Mouse (Mus musculus): ENCODE data around the gene D030056L22Rik. TPM values are rescaled to one million over a fixed set of nuclear protein-coding genes. Genes with fewer than 3 reads are reported as not detected.
A peak's percentile ranks its signal among the peaks of the same experiment; 100 is the strongest.

D030056L22Rik gene
- polyA plus RNA-seq (2014; fragmentation: Nextera tagmentation; extraction: Ambion mirVana) = 91.1 and 94.2 TPM in 2 replicates

GRCm38 (mm10) chr19:18712866-18713300 is at the start of gene D030056L22Rik:
Gene D030056L22Rik (plus strand): TSS chr19:18713193.
- WGBS = under 1% methylated on average over 49 of the region's 49 CpGs
- ATAC-seq (ENCODE audit: low FRiP score) = peak; percentile 99
- no peaks in the 10 kb centered on the region for H3K27me3 ChIP-seq (ENCODE audit: control insufficient read depth, insufficient read depth, low read length)

GRCm38 (mm10) chr19:18663904-18664303 is 49.1 kb upstream of the D030056L22Rik start:
- H3K4me3 ChIP-seq (ENCODE audit: low read depth, low read length) = no peak overlapping the region
- H3K27me3 ChIP-seq (ENCODE audit: control insufficient read depth, insufficient read depth, low read length) = no peaks in the 10 kb centered on the region
- no peaks in the 10 kb centered on the region for H3K9me3 ChIP-seq (ENCODE audit: control insufficient read depth, low read length)
- DNase-seq (ENCODE audit: low spot score, missing footprints) (no peak), ATAC-seq (ENCODE audit: low FRiP score) (no peak)
- H3K4me2 ChIP-seq = no peak overlapping the region
- no peaks in the 10 kb centered on the region for H3K36me3 ChIP-seq (ENCODE audit: control insufficient read depth, insufficient read depth, low read length)
- WGBS = 73% methylated on average over 2 of the region's 2 CpGs
- H3K9ac ChIP-seq (ENCODE audit: low read length) = no peak overlapping the region
- H3K4me1 ChIP-seq (ENCODE audit: control insufficient read depth, insufficient read depth, low read length) = no peaks in the 10 kb centered on the region
- H3K27ac ChIP-seq (ENCODE audit: low read depth, low read length) = no peak overlapping the region

More at GRCm38 (mm10) chr19:18712866-18713300, at the start of gene D030056L22Rik:
- H3K36me3 ChIP-seq (ENCODE audit: control insufficient read depth, insufficient read depth, low read length) = no peaks in the 10 kb centered on the region
- no peaks in the 10 kb centered on the region for H3K9me3 ChIP-seq (ENCODE audit: control insufficient read depth, low read length)
- H3K4me2 ChIP-seq = peak within 1 kb of the TSS; percentile 70
- peak within 1 kb of the TSS; percentile 85 for H3K9ac ChIP-seq (ENCODE audit: low read length)
- H3K4me3 ChIP-seq (ENCODE audit: low read depth, low read length) = peak within 1 kb of the TSS; percentile 83
- DNase-seq (ENCODE audit: low spot score, missing footprints) = peak; percentile 100
- peaks cover 13% of the 10 kb centered on the region; the same call in 1 of the 2 replicates for H3K4me1 ChIP-seq (ENCODE audit: control insufficient read depth, insufficient read depth, low read length)
- H3K27ac ChIP-seq (ENCODE audit: low read depth, low read length) = peak within 1 kb of the TSS; percentile 87

DNA sequence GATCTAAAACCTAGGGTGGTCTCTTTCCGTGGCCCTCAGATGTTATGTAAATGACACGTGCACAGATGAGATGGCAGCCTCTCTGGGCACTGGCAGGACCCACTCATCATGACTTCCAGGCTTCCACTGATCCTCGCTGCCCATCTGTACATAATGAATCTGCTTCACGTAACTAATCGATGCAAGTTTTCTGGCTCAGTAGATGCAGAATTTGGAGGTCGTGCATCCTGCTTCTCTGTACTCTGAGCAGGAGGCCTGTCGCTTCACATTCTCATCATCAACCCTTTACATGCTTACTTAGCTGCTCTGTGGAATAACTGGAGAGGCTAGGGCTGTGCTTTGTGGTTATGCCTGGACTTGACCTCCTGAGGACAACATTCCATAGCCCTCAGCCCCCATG is 46.0 kb upstream of the D030056L22Rik start:
- Histone ChIP-seq H3K4me1 (ENCODE audit: control insufficient read depth, insufficient read depth, low read length) (peaks cover 2% of the 10 kb centered on the region; the same call in 1 of the 2 replicates), H3K4me3 (ENCODE audit: low read depth, low read length) (no peak overlapping the region), H3K27ac (ENCODE audit: low read depth, low read length) (no peak overlapping the region), H3K27me3 (ENCODE audit: control insufficient read depth, insufficient read depth, low read length) (no peaks in the 10 kb centered on the region), H3K9me3 (ENCODE audit: control insufficient read depth, low read length) (no peaks in the 10 kb centered on the region), H3K9ac (ENCODE audit: low read length) (no peak overlapping the region), H3K36me3 (ENCODE audit: control insufficient read depth, insufficient read depth, low read length) (no peaks in the 10 kb centered on the region), H3K4me2 (no peak overlapping the region)
- WGBS = 78% methylated on average over 7 of the region's 7 CpGs
- no peak for ATAC-seq (ENCODE audit: low FRiP score)
- no peak for DNase-seq (ENCODE audit: low spot score, missing footprints)

DNA sequence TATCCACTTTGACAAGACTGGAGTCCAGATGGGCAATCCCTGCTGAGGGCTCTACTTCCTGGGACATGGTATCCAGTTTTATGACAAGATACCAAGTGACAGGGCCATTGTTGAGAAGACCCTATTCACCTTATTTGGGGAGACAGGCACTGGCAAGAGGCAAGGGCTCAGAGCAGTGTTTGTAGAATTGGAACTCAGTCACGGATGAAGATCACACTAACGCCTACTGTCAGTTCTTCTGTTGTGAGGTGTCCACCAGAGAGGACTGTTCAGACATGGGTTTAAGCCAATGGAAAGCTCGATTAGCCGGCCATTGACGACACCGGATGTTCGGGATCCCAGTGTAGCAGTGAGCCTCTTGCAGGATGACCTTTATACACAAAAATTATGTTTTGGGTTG is 43.4 kb upstream of the D030056L22Rik start:
- WGBS = 56% methylated on average over 7 of the region's 7 CpGs
- H3K36me3 ChIP-seq (ENCODE audit: control insufficient read depth, insufficient read depth, low read length) = no peaks in the 10 kb centered on the region
- ATAC-seq (ENCODE audit: low FRiP score) (no peak), DNase-seq (ENCODE audit: low spot score, missing footprints) (peak; percentile 83)
- no peaks in the 10 kb centered on the region for H3K9me3 ChIP-seq (ENCODE audit: control insufficient read depth, low read length)
- H3K4me3 ChIP-seq (ENCODE audit: low read depth, low read length) = no peak overlapping the region
- peaks cover 16% of the 10 kb centered on the region for H3K4me1 ChIP-seq (ENCODE audit: control insufficient read depth, insufficient read depth, low read length)
- no peak overlapping the region for H3K9ac ChIP-seq (ENCODE audit: low read length)
- H3K27ac ChIP-seq (ENCODE audit: low read depth, low read length) = no peak overlapping the region
- H3K27me3 ChIP-seq (ENCODE audit: control insufficient read depth, insufficient read depth, low read length) = no peaks in the 10 kb centered on the region
- no peak overlapping the region for H3K4me2 ChIP-seq

DNA sequence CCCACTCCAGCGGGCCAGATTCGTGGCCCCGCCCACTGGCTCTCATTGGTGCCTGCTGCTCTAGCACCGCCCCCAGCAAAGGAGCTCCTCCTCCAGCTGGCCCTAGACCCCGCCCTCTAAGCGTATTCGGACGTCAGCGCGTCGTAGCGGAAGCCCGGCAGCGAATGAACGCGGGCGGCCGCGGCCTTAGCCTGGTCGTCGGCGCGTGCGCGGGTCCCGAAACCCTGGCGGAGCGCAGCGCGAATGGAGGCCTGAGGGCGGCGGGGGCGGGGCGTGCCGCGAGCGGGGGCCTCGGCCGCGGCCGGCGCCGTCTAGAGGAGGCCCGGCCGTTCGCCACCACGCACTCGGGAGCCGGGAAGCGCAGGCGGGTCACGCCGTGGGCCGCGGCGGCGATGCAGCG is 42.4 kb upstream of the D030056L22Rik start, which contains the start of gene Carnmt1:
Carnmt1 (plus strand) TSS at position 157 of the 400 bp plus-strand sequence.
- no peaks in the 10 kb centered on the region for H3K9me3 ChIP-seq (ENCODE audit: control insufficient read depth, low read length)
- no peaks in the 10 kb centered on the region for H3K36me3 ChIP-seq (ENCODE audit: control insufficient read depth, insufficient read depth, low read length)
- ATAC-seq (ENCODE audit: low FRiP score) (peak; percentile 99), DNase-seq (ENCODE audit: low spot score, missing footprints) (peak; percentile 99)
- peak within 1 kb of the TSS; percentile 83 for H3K9ac ChIP-seq (ENCODE audit: low read length)
- peak within 1 kb of the TSS; percentile 53 for H3K27ac ChIP-seq (ENCODE audit: low read depth, low read length)
- H3K4me1 ChIP-seq (ENCODE audit: control insufficient read depth, insufficient read depth, low read length) = peaks cover 16% of the 10 kb centered on the region
- no peaks in the 10 kb centered on the region for H3K27me3 ChIP-seq (ENCODE audit: control insufficient read depth, insufficient read depth, low read length)
- under 1% methylated on average over 50 of the region's 58 CpGs for WGBS
- H3K4me3 ChIP-seq (ENCODE audit: low read depth, low read length) = peak within 1 kb of the TSS; percentile 75
- H3K4me2 ChIP-seq = peak within 1 kb of the TSS; percentile 62

- ATAC-seq (ENCODE audit: low FRiP score) = peak; percentile 79
- peak overlapping the region; percentile 75 for H3K4me3 ChIP-seq (ENCODE audit: low read depth, low read length)
- H3K9ac ChIP-seq (ENCODE audit: low read length) = peak overlapping the region; percentile 83
- DNase-seq (ENCODE audit: low spot score, missing footprints) = peak; percentile 95
- no peaks in the 10 kb centered on the region for H3K9me3 ChIP-seq (ENCODE audit: control insufficient read depth, low read length)
- peak overlapping the region; percentile 62 for H3K4me2 ChIP-seq
- H3K27me3 ChIP-seq (ENCODE audit: control insufficient read depth, insufficient read depth, low read length) = no peaks in the 10 kb centered on the region
- peak overlapping the region; percentile 53 for H3K27ac ChIP-seq (ENCODE audit: low read depth, low read length)
- H3K4me1 ChIP-seq (ENCODE audit: control insufficient read depth, insufficient read depth, low read length) = peaks cover 16% of the 10 kb centered on the region
- no peaks in the 10 kb centered on the region for H3K36me3 ChIP-seq (ENCODE audit: control insufficient read depth, insufficient read depth, low read length)
- under 1% methylated on average over 53 of the region's 64 CpGs for WGBS
Measured at GRCm38 (mm10) chr19:18671056-18671741, 41.8 kb upstream of the D030056L22Rik start.

GRCm38 (mm10) chr19:18672498-18672897 is 40.5 kb upstream of the D030056L22Rik start:
- DNase-seq (ENCODE audit: low spot score, missing footprints) = no peak
- 0 out of 2 replicates have a peak overlapping the region, but pooled peaks have one; percentile 13 for H3K9ac ChIP-seq (ENCODE audit: low read length)

DNA sequence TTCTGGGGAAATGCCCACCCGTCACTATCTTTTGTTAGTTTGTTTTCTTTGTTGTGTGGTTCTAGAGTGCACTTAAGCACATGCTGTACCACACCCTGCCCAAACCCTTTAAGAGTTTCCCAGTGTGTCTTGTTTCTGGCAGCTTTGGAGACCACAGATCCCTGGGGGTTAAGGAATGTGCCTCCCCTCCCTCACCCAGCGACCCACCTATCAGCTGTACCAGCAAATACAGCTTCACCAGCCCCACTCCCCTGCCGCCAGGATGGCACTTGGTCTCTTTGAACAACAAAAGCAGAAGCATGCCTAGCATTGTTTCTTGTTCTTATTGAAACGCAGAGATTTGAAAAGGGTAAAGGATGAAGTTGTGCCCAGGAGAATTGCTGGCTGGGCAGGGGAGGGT is 39.9 kb upstream of the D030056L22Rik start:
- no peak overlapping the region for H3K4me3 ChIP-seq (ENCODE audit: low read depth, low read length)
- 0 out of 2 replicates have a peak overlapping the region, but pooled peaks have one; percentile 20 for H3K9ac ChIP-seq (ENCODE audit: low read length)
- WGBS = 5% methylated on average over 4 of the region's 4 CpGs

More at GRCm38 (mm10) chr19:18672498-18672897, 40.5 kb upstream of the D030056L22Rik start:
- Histone ChIP-seq H3K4me1 (ENCODE audit: control insufficient read depth, insufficient read depth, low read length) (peaks cover 16% of the 10 kb centered on the region), H3K4me2 (peak overlapping the region; percentile 62), H3K27me3 (ENCODE audit: control insufficient read depth, insufficient read depth, low read length) (no peaks in the 10 kb centered on the region), H3K27ac (ENCODE audit: low read depth, low read length) (no peak overlapping the region), H3K9me3 (ENCODE audit: control insufficient read depth, low read length) (no peaks in the 10 kb centered on the region), H3K36me3 (ENCODE audit: control insufficient read depth, insufficient read depth, low read length) (no peaks in the 10 kb centered on the region), H3K4me3 (ENCODE audit: low read depth, low read length) (no peak overlapping the region; the same call in 1 of the 2 replicates)
- no peak for ATAC-seq (ENCODE audit: low FRiP score)
- 64% methylated on average over 3 of the region's 3 CpGs for WGBS

DNA sequence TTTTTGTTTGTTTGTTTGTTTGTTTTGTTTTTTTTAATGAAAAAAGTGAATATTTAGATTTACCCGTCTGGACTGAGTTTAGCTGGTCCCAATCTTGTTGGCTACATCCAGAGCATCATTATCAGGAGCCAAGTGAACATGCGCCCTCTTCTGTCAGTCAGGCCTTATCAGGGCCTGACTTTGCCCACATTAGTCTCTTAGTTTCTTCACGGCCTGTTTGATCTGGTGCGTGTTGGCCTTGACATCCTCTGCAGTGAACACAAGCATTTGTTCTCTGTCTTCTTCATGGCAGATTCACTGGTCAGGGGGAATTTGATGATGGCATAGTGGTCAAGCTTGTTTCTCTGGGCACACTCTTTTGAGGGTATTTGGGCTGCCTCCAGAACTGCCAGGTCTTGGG is 30.9 kb upstream of the D030056L22Rik start:
- no peak overlapping the region for H3K9ac ChIP-seq (ENCODE audit: low read length)
- H3K4me1 ChIP-seq (ENCODE audit: control insufficient read depth, insufficient read depth, low read length) = no peaks in the 10 kb centered on the region
- H3K4me3 ChIP-seq (ENCODE audit: low read depth, low read length) = no peak overlapping the region
- H3K9me3 ChIP-seq (ENCODE audit: control insufficient read depth, low read length) = no peaks in the 10 kb centered on the region
- ATAC-seq (ENCODE audit: low FRiP score) = no peak
- no peak for DNase-seq (ENCODE audit: low spot score, missing footprints)
- no peak overlapping the region for H3K4me2 ChIP-seq
- no peaks in the 10 kb centered on the region for H3K36me3 ChIP-seq (ENCODE audit: control insufficient read depth, insufficient read depth, low read length)
- H3K27me3 ChIP-seq (ENCODE audit: control insufficient read depth, insufficient read depth, low read length) = no peaks in the 10 kb centered on the region
- WGBS = 73% methylated on average over 4 of the region's 4 CpGs
- no peak overlapping the region for H3K27ac ChIP-seq (ENCODE audit: low read depth, low read length)

More for the DNA sequence above, 39.9 kb upstream of the D030056L22Rik start:
- no peaks in the 10 kb centered on the region for H3K9me3 ChIP-seq (ENCODE audit: control insufficient read depth, low read length)
- H3K36me3 ChIP-seq (ENCODE audit: control insufficient read depth, insufficient read depth, low read length) = no peaks in the 10 kb centered on the region
- peak; percentile 86 for DNase-seq (ENCODE audit: low spot score, missing footprints)
- peaks cover 16% of the 10 kb centered on the region for H3K4me1 ChIP-seq (ENCODE audit: control insufficient read depth, insufficient read depth, low read length)
- no peak for ATAC-seq (ENCODE audit: low FRiP score)
- peak overlapping the region; percentile 62; the same call in 1 of the 2 replicates for H3K4me2 ChIP-seq
- no peaks in the 10 kb centered on the region for H3K27me3 ChIP-seq (ENCODE audit: control insufficient read depth, insufficient read depth, low read length)
- H3K27ac ChIP-seq (ENCODE audit: low read depth, low read length) = no peak overlapping the region
